Mouse (Mus musculus) gastrocnemius, adult 2 months (tissue): ENCODE results near the gene Top3a. TPM values are rescaled to one million over a fixed set of nuclear protein-coding genes. Genes with fewer than 3 reads are reported as not detected.

ENCODE experiments used
- DNase-seq: peaks from one replicate; pipeline ENCODE4 v3.0.0; 2022
- H3K27ac ChIP-seq: fragments of 200-600 bp; 2 replicates; pipeline ENCODE4 v1.8.1; 2022; ENCODE audit warnings: mild to moderate bottlenecking
- H3K4me3 ChIP-seq: fragments of 200-600 bp; 2 replicates; pipeline ENCODE4 v1.8.1; 2022; ENCODE audit warnings: mild to moderate bottlenecking, moderate library complexity
- CTCF ChIP-seq: fragments of 200-600 bp; IDR thresholded peaks from 2 replicates; pipeline ENCODE4 v1.8.1; 2022; ENCODE audit warnings: antibody characterized with exemption, mild to moderate bottlenecking, moderate library complexity
- intact Hi-C: fragments of 180-260 bp; cut with DNase I; formaldehyde crosslinking; loops from one replicate; pipeline ENCODE4 v1.15.1; 2025
- total RNA-seq, 2 experiments: library from RNA; stranded (reverse); gene quantifications; 2 replicates each; pipeline ENCODE4 v1.2.3; 2021

The Top3a gene
- total RNA-seq, 2 experiments from 2014 or later, result 4.5 to 4.7 TPM

- TF ChIP-seq CTCF, result no peak
- Histone ChIP-seq H3K4me3 (no peak overlapping the region), H3K27ac (no peak overlapping the region)
- intact Hi-C loops, result no loop called here
- no peak for DNase-seq
Observed at GRCm38 (mm10) chr11:60770776-60771175, 6.4 kb downstream of the Top3a start.

- intact Hi-C loops, result no loop called here
- DNase-seq, result no peak
- H3K4me3 ChIP-seq, result no peak overlapping the region
- TF ChIP-seq CTCF, result no peak
- H3K27ac ChIP-seq, result no peak overlapping the region
Observed at GRCm38 (mm10) chr11:60769322-60769721, 7.8 kb downstream of the Top3a start.

- Histone ChIP-seq H3K4me3 (no peak overlapping the region), H3K27ac (no peak overlapping the region)
- intact Hi-C loops, result no loop called here
- TF ChIP-seq CTCF, result no peak
- DNase-seq, result no peak
Observed at GRCm38 (mm10) chr11:60766969-60767368, 10.2 kb downstream of the Top3a start.

- Histone ChIP-seq H3K4me3 (no peak overlapping the region), H3K27ac (no peak overlapping the region)
- DNase-seq, result no peak
- intact Hi-C loops, result no loop called here
- TF ChIP-seq CTCF, result no peak
Observed at GRCm38 (mm10) chr11:60761681-60762080, 15.5 kb downstream of the Top3a start.

GRCm38 (mm10) chr11:60755570-60755969 is 21.6 kb downstream of the Top3a start:
- no peak for TF ChIP-seq CTCF
- no peak for DNase-seq
- H3K27ac ChIP-seq, result no peak overlapping the region
- intact Hi-C loops, result no loop called here
- no peak overlapping the region for H3K4me3 ChIP-seq

GRCm38 (mm10) chr11:60740321-60740720 is 36.8 kb downstream of the Top3a start:
- intact Hi-C loops, result no loop called here
- H3K27ac ChIP-seq, result no peak overlapping the region
- no peak for TF ChIP-seq CTCF
- H3K4me3 ChIP-seq, result no peak overlapping the region
- no peak for DNase-seq

GRCm38 (mm10) chr11:60737450-60737849 is 39.7 kb downstream of the Top3a start:
- no peak for TF ChIP-seq CTCF
- Histone ChIP-seq H3K4me3 (no peak overlapping the region), H3K27ac (no peak overlapping the region)
- no peak for DNase-seq
- intact Hi-C loops, result no loop called here

GRCm38 (mm10) chr11:60736491-60736890 is 40.7 kb downstream of the Top3a start:
- no peak for TF ChIP-seq CTCF
- no peak for DNase-seq
- Histone ChIP-seq H3K27ac (no peak overlapping the region), H3K4me3 (no peak overlapping the region)
- intact Hi-C loops, result no loop called here

- peak overlapping the region; percentile 97 for H3K27ac ChIP-seq
- TF ChIP-seq CTCF, result peak; percentile 34
- DNase-seq, result no peak
- H3K4me3 ChIP-seq, result no peak overlapping the region
- intact Hi-C loops, result no loop called here
Observed at GRCm38 (mm10) chr11:60735191-60735590, 42.0 kb downstream of the Top3a start.

- intact Hi-C loops, result no loop called here
Observed at GRCm38 (mm10) chr11:60734206-60734605, 43.0 kb downstream of the Top3a start.

GRCm38 (mm10) chr11:60731251-60731650 is 45.9 kb downstream of the Top3a start:
- Histone ChIP-seq H3K4me3 (peak overlapping the region; percentile 79), H3K27ac (peak overlapping the region; percentile 97)
- intact Hi-C loops, result loop anchor here (1.0 kb wide), 1 partner anchor 151 kb away; no protein-coding TSS in a partner anchor
- TF ChIP-seq CTCF, result no peak
- DNase-seq, result peak; percentile 88

More at GRCm38 (mm10) chr11:60734206-60734605, 43.0 kb downstream of the Top3a start:
- Histone ChIP-seq H3K27ac (peak overlapping the region; percentile 97), H3K4me3 (peak overlapping the region; percentile 2; the same call in 1 of the 2 replicates)
- DNase-seq, result peak; percentile 57
- TF ChIP-seq CTCF, result no peak

GRCm38 (mm10) chr11:60730169-60730568 is 47.0 kb downstream of the Top3a start:
- H3K27ac ChIP-seq, result peak overlapping the region; percentile 97
- TF ChIP-seq CTCF, result no peak
- H3K4me3 ChIP-seq, result peak overlapping the region; percentile 79
- DNase-seq, result peak; percentile 64
- intact Hi-C loops, result no loop called here

- Histone ChIP-seq H3K27ac (peak overlapping the region; percentile 97), H3K4me3 (peak overlapping the region; percentile 79)
- intact Hi-C loops, result loop anchor here (2.0 kb wide), 3 partner anchors 48 to 204 kb away; partner anchors contain the start of genes Map2k3, Smcr8, Tmem11 and Top3a
- DNase-seq, result peak; percentile 81
- no peak for TF ChIP-seq CTCF
Observed at GRCm38 (mm10) chr11:60729217-60729641, 47.9 kb downstream of the Top3a start.

GRCm38 (mm10) chr11:60728260-60728761 is 48.9 kb downstream of the Top3a start, which contains the start of gene Mief2:
Mief2 (plus strand) TSS chr11:60728398.
- peak within 1 kb of the TSS; percentile 79 for H3K4me3 ChIP-seq
- H3K27ac ChIP-seq, result peak within 1 kb of the TSS; percentile 97
- TF ChIP-seq CTCF, result no peak
- peak; percentile 97 for DNase-seq
- intact Hi-C loops, result loop anchor here (2.0 kb wide), 3 partner anchors 48 to 204 kb away; partner anchors contain the start of genes Map2k3, Smcr8, Tmem11 and Top3a
